In genomic region chrX:111462833-111463564, GRCm38 (mm10) we compare ENCODE assay signal across 8 mouse cellular contexts.
DNase-seq lines count a peak whose midpoint lies in the region.

No protein-coding gene starts in this region.

- peak; percentile 82 for DNase-seq in heart, adult 11 months
- DNase-seq in heart, adult 8-10 months (ENCODE audit: low spot score) = no peak
- DNase-seq in cerebellum, postnatal 4 days (ENCODE audit: low spot score in 2 of 2) = peak; percentile 25 to 44
- peak; percentile 19 to 28 for DNase-seq in gastrocnemius, postnatal 4 days (ENCODE audit: low spot score in 2 of 2)
- peak; percentile 6 for DNase-seq in kidney, adult 9 months
- peak; percentile 70 for DNase-seq in liver
- peak; percentile 0 for DNase-seq in naive thymus-derived CD4-positive, alpha-beta T cell, adult 2 months (ENCODE audit: low read depth)
- peak; percentile 51 for DNase-seq in testis, postnatal 10 days (ENCODE audit: low spot score)
